Mouse (Mus musculus): ENCODE measurements around the gene C1qtnf7.

C1qtnf7 gene

GRCm38 (mm10) chr5:43515401-43515976, at the start of gene C1qtnf7:
TSS of gene C1qtnf7 (plus strand) at chr5:43515538.
- DNase-seq (ENCODE audit: low spot score in 2 of 2), result peak; percentile 7 to 10

DNA sequence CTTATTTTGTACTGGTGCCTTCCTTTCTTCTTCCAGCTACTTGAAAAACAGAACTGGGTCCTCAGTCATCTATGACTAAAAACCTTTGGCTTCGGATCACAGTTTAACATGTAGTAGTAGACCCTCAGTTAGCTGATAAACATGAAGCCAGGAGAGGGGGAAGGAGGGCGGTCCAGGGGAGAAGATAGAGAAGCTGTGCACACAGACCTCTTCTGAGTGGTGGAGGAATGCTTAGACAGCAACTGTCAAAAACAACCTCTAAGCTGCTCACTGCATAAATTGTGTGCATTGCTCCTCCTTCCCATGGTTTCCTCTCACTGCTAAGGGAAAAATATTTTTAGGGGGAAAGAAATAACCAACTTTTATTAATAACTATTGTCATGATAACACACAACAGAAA, 48.6 kb upstream of the C1qtnf7 start:
- DNase-seq (ENCODE audit: low spot score in 2 of 2), result no peak

- DNase-seq (ENCODE audit: low spot score in 2 of 2), result no peak
These were observed 48.1 kb upstream of the C1qtnf7 start for GRCm38 (mm10) chr5:43467214-43467613.

GRCm38 (mm10) chr5:43468937-43469336, 46.4 kb upstream of the C1qtnf7 start:
- DNase-seq (ENCODE audit: low spot score in 2 of 2), result no peak

GRCm38 (mm10) chr5:43477953-43478352, 37.4 kb upstream of the C1qtnf7 start:
- no peak for DNase-seq (ENCODE audit: low spot score in 2 of 2)

DNA sequence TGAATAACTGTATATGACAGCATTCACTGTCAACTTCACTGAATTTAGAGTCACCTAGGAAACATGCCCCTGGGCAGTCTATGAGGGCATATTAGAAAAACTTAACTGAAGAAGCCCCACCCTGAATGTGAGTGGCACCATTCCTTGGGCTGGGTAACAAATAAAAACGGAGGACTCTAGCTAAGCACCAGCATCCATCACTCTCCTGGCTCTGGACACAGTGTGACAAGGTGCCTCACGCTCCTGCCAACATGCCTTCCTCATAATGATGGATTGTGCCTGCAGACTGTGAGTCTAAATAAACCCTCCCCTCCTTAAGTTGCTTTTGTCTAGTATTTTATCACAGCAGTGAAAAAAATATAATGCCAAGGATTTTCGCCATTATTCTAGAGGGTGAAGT, 35.3 kb upstream of the C1qtnf7 start:
- no peak for DNase-seq (ENCODE audit: low spot score in 2 of 2)

GRCm38 (mm10) chr5:43480786-43481185, 34.6 kb upstream of the C1qtnf7 start:
- no peak for DNase-seq (ENCODE audit: low spot score in 2 of 2)

DNA sequence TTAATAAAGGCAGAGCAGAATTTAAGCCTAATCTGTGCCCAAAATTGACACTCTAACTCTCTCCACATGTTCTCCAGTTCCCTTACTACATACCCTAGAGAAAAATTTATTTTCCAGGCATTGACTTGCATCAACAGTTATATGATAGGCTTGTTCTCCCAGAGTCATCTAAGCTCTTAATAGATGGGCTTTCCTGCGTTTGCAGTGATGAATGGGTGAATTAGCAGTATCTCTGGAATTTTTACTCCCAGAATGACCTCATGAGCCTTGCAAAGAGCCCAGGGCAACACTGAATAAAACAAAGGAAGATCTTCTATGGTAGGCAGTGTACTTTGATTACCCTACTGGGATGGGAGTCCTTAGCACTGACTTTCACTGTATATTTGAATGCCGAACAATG, 33.5 kb upstream of the C1qtnf7 start:
- no peak for DNase-seq (ENCODE audit: low spot score in 2 of 2)

DNA sequence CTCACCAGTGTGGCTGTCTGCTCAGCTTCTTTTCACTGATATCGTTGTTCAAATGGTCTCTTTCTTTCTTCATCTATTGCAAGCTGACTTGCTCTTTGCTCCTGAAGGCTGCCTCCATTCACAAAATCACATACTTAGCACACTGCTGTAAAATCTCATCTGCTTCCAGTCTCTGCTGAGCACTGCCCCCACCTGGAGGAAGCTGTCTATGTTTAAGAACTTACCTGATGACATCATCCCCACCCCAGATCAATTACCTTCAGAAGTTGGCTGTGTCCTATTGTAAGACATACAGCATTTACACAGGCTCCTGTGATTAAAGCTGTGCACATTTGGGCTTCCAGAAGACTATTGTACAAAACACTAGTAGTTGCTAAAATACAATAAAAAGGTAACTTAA, 13.5 kb upstream of the C1qtnf7 start:
- DNase-seq (ENCODE audit: low spot score in 2 of 2), result no peak

- DNase-seq (ENCODE audit: low spot score in 2 of 2), result no peak
These were observed 11.0 kb upstream of the C1qtnf7 start for GRCm38 (mm10) chr5:43504243-43504786.

DNA sequence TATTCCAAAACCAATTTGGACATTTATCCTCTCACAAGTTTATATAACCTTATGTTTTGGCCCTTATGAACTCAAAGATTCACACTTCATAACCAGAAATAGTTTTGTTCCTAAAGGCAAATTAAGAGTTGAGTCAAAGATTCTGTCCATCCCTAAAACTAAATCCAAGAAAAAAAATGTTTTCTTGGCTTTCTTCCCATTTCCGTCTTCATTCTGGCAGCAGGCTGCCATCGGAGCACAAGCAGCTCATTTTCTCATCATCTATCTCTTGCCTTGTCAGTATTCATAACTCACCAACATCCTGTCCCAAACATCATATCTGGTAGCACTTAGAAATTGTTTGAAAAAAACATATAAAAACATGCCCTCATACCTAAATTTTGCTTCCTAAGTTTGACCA, 6.9 kb upstream of the C1qtnf7 start:
- no peak for DNase-seq (ENCODE audit: low spot score in 2 of 2)

- DNase-seq (ENCODE audit: low spot score in 2 of 2), result no peak
These were observed 6.4 kb upstream of the C1qtnf7 start for GRCm38 (mm10) chr5:43508892-43509291.

DNA sequence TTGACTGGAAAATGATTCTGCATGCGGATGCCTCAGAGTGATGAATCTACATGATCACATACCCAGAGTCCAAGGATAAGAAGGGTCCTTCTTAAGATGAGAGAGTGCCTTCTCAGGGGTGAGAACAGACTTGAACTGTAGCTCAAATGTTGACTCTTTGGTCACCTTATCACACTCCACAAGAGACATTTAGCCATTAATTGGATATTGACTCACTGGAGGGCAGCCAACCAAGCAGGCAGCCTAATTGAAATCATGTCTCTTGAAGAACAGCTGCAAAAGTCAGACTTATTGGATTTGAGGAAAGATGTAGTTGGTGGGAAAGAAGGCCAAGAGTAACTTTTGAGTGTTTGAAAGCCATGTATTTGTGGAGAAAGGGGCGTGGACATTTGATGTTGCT, 4.2 kb upstream of the C1qtnf7 start:
- no peak for DNase-seq (ENCODE audit: low spot score in 2 of 2)

DNA sequence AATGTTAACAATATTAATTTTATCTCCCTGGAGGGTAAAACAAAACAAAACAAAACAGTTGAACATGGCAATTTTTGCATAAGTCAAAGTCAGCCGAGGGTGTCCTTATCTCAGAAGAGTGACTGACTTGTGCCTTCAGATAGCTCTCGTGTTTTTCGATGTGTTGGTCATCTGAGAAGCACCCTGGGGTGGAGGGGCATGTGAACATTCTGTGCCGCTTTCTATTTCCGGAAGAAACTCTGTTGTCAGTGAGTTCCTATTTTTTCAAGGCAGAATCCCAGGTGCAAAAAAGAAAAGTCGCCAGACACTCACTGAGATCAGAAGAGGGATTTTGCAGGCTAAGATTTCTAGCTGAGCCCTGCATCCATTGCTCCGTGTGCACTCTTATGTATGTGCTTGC, 1.2 kb downstream of the C1qtnf7 start:
- DNase-seq (ENCODE audit: low spot score in 2 of 2), result no peak

DNA sequence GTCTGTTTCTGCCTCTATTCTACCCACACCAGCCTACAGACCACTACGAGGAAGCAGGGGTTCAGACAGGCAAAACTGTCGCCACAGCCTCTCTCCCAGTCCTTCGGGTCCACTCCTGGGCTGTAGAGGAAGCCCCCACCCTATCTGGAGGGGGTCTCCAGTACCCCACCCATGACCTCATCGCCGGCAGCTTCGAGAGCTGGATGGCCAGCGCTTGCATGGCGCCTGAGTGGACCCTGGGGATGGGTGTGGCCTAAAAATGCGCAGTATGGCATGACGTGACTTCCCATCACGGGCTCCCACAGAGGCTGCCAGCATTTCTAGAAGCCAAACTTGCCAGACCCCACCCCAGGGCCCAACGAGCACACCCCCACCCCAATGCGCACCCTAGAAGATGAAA, 2.0 kb downstream of the C1qtnf7 start:
- no peak for DNase-seq (ENCODE audit: low spot score in 2 of 2)

DNA sequence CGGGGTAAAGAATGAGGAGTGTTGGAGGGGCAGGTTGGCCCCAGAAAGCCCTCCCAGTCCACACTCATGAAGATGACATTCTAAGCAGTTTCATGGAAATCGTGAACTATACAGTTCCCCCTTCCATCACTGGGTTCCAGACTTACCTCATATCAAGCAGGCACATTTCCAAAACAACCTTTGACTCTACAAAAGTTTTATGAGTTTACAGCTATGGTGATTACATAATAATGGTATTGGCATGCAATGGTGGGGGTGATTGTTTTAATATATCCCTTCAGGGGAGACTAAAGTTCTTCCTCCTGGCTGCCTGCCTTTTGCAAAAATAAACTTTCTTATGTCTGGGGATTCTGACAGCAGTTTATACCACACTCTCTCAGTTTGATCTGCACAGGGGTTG, 4.6 kb downstream of the C1qtnf7 start:
- no peak for DNase-seq (ENCODE audit: low spot score in 2 of 2)

GRCm38 (mm10) chr5:43521369-43521768, 6.0 kb downstream of the C1qtnf7 start:
- DNase-seq (ENCODE audit: low spot score in 2 of 2), result no peak

- no peak for DNase-seq (ENCODE audit: low spot score in 2 of 2)
These were observed 7.5 kb downstream of the C1qtnf7 start for GRCm38 (mm10) chr5:43522866-43523265.

GRCm38 (mm10) chr5:43526874-43527584, 11.7 kb downstream of the C1qtnf7 start:
- no peak for DNase-seq (ENCODE audit: low spot score in 2 of 2)

GRCm38 (mm10) chr5:43530186-43530585, 14.8 kb downstream of the C1qtnf7 start:
- DNase-seq (ENCODE audit: low spot score in 2 of 2), result no peak

- no peak for DNase-seq (ENCODE audit: low spot score in 2 of 2)
These were observed 15.5 kb downstream of the C1qtnf7 start for GRCm38 (mm10) chr5:43530886-43531285.

GRCm38 (mm10) chr5:43538322-43539167, 23.2 kb downstream of the C1qtnf7 start:
- DNase-seq (ENCODE audit: low spot score in 2 of 2), result no peak

- DNase-seq (ENCODE audit: low spot score in 2 of 2), result no peak
These were observed 23.8 kb downstream of the C1qtnf7 start for GRCm38 (mm10) chr5:43539168-43539516.
